Mouse (Mus musculus) embryonic stem cell, embryonic (primary cell): Measurements from ENCODE around the gene Fcrlb.

Experiments
- CTCF ChIA-PET, 4 experiments: fragments of 300-600 bp in 2 of 4; fragments of 350-600 bp in 2 of 4; sonication (Branson Sonifier 250); formaldehyde crosslinking; loops; one replicate each; lab custom pipeline; 2022; ENCODE audit warnings: inconsistent platforms in 2 of 4; lab: Charles Lee
- POLR2A ChIA-PET, 4 experiments: fragments of 300-600 bp in 2 of 4; fragments of 350-600 bp in 2 of 4; sonication (Branson Sonifier 250); formaldehyde crosslinking; loops; one replicate each; lab custom pipeline; 2022; ENCODE audit warnings: antibody characterized with exemption in 4 of 4, inconsistent platforms in 1 of 4; lab: Charles Lee

Gene Fcrlb

DNA sequence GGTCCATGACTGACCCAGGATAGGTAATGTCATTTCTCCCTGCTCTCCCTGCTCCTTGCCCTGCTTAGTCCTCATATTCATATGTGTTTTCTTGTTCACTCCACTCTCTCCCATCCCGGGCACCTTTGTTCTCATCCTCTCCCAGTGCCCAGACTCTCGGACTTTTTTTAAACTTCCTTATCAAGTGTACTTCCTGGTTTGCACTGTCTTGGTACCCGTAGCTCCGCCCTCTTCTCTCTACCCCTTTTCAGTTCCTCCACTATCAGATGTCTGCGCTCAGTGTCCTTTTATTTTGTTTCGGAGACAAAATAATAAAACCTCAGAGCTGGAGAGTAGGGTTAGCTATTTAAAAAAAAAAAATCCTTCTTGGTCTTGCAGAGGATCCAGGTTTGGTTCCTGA lies 11.7 kb upstream of the Fcrlb start:
- POLR2A ChIA-PET, result interaction anchor here in 3 of 4 experiments (0.6 to 1.3 kb wide), 4 partner anchors 15 to 51 kb away, joined by 3 to 4 read pairs (median 4); partner anchors contain the start of gene Fcgr2b (in 1 of the 3)
- CTCF ChIA-PET, result no interaction called here

GRCm38 (mm10) chr1:170919308-170919707 lies 6.6 kb upstream of the Fcrlb start:
- CTCF ChIA-PET, result interaction anchor here in 1 of 4 experiments (0.6 kb wide), 1 partner anchor 74 kb away, joined by 4 read pairs; no protein-coding TSS in a partner anchor

GRCm38 (mm10) chr1:170915657-170916056 lies 2.9 kb upstream of the Fcrlb start:
- POLR2A ChIA-PET, result no interaction called here
- CTCF ChIA-PET, result interaction anchor here in 2 of 4 experiments (0.7 to 1.8 kb wide), 2 partner anchors 14 to 20 kb away, joined by 3 to 6 read pairs; no protein-coding TSS in a partner anchor

More at GRCm38 (mm10) chr1:170919308-170919707, 6.6 kb upstream of the Fcrlb start:
- POLR2A ChIA-PET, result interaction anchor here in 1 of 4 experiments (1.7 kb wide), 1 partner anchor 12 kb away, joined by 6 read pairs; no protein-coding TSS in a partner anchor

GRCm38 (mm10) chr1:170911907-170912660 lies 657 bp downstream of the Fcrlb start:
- ChIA-PET CTCF (interaction anchor here in 2 of 4 experiments (0.9 to 2.4 kb wide), 2 partner anchors 11 to 20 kb away, joined by 3 to 6 read pairs; no protein-coding TSS in a partner anchor), POLR2A (no interaction called here)

- POLR2A ChIA-PET, result interaction anchor here (0.6 to 2.5 kb wide), 11 partner anchors 10 to 343 kb away, joined by 3 to 19 read pairs (median 4); partner anchors contain the start of genes Atf6 (in 2 of the 4) and Ndufs2 (in 1 of the 4)
Measured at GRCm38 (mm10) chr1:170908341-170908740, 4.4 kb downstream of the Fcrlb start.

DNA sequence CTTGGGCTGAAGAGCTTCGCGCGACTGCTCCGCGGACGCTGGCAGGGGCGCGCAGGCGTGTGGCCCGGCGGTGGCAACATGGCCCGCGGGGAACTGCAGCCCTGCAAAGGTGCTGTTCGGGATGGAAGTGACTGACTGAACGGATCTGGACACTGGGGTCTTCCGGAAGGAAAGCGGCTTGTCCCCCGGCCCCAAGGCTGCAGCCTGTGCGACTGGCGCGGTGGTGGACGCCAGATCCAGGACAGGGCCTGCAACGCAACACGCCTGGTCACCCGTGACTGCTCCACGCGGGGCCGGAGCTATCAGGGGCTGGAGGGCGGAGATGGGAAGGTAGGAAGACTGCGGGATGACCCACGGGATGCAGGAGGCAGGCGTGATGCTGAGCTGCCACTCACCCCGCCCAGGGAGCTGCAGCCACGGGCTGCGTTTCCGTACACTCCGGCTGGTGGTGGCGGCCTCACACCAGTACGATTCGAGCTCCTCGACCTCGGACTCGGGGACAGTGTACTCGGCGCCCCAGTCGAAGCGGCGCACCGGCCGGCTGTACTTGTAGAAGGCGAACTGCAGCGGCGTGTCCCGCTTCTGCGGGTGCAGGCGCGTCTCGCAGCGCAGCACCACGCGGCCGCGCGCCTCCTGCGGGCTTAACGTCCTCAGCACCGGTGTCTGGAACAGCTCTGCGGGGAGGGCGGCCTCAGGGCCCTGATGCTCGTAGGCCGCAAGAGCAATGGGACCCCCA lies 5.1 kb downstream of the Fcrlb start:
- POLR2A ChIA-PET, result interaction anchor here (0.6 to 2.5 kb wide), 22 partner anchors 10 to 121 kb away, joined by 3 to 19 read pairs (median 4); partner anchors contain the start of gene Atf6 (in 2 of the 4)
- CTCF ChIA-PET, result interaction anchor here (0.6 to 3.8 kb wide), 12 partner anchors 12 to 846 kb away, joined by 3 to 21 read pairs (median 4); no protein-coding TSS in a partner anchor

More at GRCm38 (mm10) chr1:170908341-170908740, 4.4 kb downstream of the Fcrlb start:
- CTCF ChIA-PET, result interaction anchor here in 2 of 4 experiments (0.5 to 3.8 kb wide), 7 partner anchors 13 to 203 kb away, joined by 3 to 21 read pairs (median 6); no protein-coding TSS in a partner anchor

- POLR2A ChIA-PET, result interaction anchor here in 3 of 4 experiments (0.6 to 2.5 kb wide), 19 partner anchors 10 to 90 kb away, joined by 3 to 19 read pairs (median 4); partner anchors contain the start of gene Atf6 (in 1 of the 3)
Measured at GRCm38 (mm10) chr1:170907111-170907455, 5.7 kb downstream of the Fcrlb start.

GRCm38 (mm10) chr1:170903485-170903884 lies 9.3 kb downstream of the Fcrlb start:
- POLR2A ChIA-PET, result interaction anchor here in 2 of 4 experiments (1.0 to 1.1 kb wide), 2 partner anchors 8 to 18 kb away, joined by 3 read pairs; partner anchors contain the start of gene Dusp12 (in 1 of the 2)
- CTCF ChIA-PET, result interaction anchor here in 1 of 4 experiments (3.8 kb wide), 1 partner anchor 90 kb away, joined by 71 read pairs; no protein-coding TSS in a partner anchor

More at GRCm38 (mm10) chr1:170907111-170907455, 5.7 kb downstream of the Fcrlb start:
- CTCF ChIA-PET, result interaction anchor here (0.6 to 3.8 kb wide), 11 partner anchors 12 to 846 kb away, joined by 3 to 21 read pairs (median 4); no protein-coding TSS in a partner anchor

GRCm38 (mm10) chr1:170901536-170902238 lies 11.1 kb downstream of the Fcrlb start:
- ChIA-PET POLR2A (interaction anchor here (0.6 to 2.2 kb wide), 27 partner anchors 9 to 443 kb away, joined by 3 to 12 read pairs (median 5); partner anchors contain the start of genes Dusp12 (in 3 of the 4), Atf6 (in 2 of the 4), Gm26620 (in 2 of the 4) and Fcgr2b (in 1 of the 4)), CTCF (interaction anchor here (0.6 to 3.8 kb wide), 93 partner anchors 8 to 601 kb away, joined by 3 to 71 read pairs (median 5); partner anchors contain the start of genes Dusp12 (in 3 of the 4), Gm26620 (in 3 of the 4), Atf6 (in 1 of the 4) and Fcrla (in 1 of the 4))

DNA sequence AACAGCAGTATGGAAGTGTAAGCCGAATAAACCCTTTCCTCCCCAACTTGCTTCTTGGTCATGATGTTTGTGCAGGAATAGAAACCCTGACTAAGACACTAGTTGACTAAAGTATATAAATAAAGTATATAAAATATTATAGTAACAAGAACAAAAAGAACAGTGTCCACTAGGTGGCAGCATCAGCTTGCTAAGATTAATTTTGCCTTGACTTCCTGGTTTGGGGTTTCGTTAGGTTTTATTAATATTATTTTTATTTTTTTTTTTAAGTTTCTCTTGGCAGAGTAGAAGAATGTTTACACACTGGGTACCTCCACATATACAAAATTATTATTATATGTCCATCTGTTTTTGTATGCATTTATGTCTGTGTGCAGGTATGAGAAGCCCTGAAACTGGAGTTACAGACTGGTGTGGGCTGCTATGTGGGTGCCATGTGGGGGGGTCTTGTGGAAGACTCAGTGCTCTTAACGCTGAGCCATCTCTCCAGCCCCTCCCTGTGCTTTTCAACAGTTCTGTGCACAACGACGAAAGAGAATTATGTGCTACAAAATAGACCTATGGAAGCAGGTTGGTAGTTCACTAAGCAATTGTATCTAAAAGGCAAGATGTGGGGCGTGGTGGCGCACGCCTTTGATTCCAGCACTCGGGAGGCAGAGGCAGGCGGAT lies 11.8 kb downstream of the Fcrlb start:
- ChIA-PET CTCF (interaction anchor here (0.6 to 3.8 kb wide), 60 partner anchors 8 to 601 kb away, joined by 3 to 71 read pairs (median 5); partner anchors contain the start of genes Dusp12 (in 3 of the 4), Gm26620 (in 3 of the 4), Atf6 (in 1 of the 4) and Fcrla (in 1 of the 4)), POLR2A (interaction anchor here in 3 of 4 experiments (0.6 to 2.2 kb wide), 17 partner anchors 9 to 188 kb away, joined by 3 to 12 read pairs (median 6); partner anchors contain the start of genes Dusp12 (in 3 of the 3), Atf6 (in 2 of the 3), Gm26620 (in 2 of the 3) and Fcgr2b (in 1 of the 3))

- ChIA-PET POLR2A (interaction anchor here in 3 of 4 experiments (0.9 to 16.8 kb wide), 6 partner anchors 10 to 100 kb away, joined by 3 to 329 read pairs (median 4); partner anchors contain the start of genes Dusp12 (in 2 of the 3), Atf6 (in 1 of the 3) and Gm26620 (in 1 of the 3)), CTCF (interaction anchor here in 2 of 4 experiments (0.7 to 1.1 kb wide), 2 partner anchors 9 kb away, joined by 3 to 4 read pairs; no protein-coding TSS in a partner anchor)
Measured at GRCm38 (mm10) chr1:170898413-170899075, 14.2 kb downstream of the Fcrlb start.

GRCm38 (mm10) chr1:170896651-170897281 lies 16.0 kb downstream of the Fcrlb start:
- ChIA-PET POLR2A (interaction anchor here in 3 of 4 experiments (0.6 to 16.8 kb wide), 10 partner anchors 9 to 1619 kb away, joined by 3 to 329 read pairs (median 4); partner anchors contain the start of genes Dusp12 (in 2 of the 3), Gm26620 (in 2 of the 3) and Atf6 (in 1 of the 3)), CTCF (interaction anchor here (0.6 to 2.2 kb wide), 6 partner anchors 100 to 342 kb away, joined by 3 to 19 read pairs (median 5); no protein-coding TSS in a partner anchor)

DNA sequence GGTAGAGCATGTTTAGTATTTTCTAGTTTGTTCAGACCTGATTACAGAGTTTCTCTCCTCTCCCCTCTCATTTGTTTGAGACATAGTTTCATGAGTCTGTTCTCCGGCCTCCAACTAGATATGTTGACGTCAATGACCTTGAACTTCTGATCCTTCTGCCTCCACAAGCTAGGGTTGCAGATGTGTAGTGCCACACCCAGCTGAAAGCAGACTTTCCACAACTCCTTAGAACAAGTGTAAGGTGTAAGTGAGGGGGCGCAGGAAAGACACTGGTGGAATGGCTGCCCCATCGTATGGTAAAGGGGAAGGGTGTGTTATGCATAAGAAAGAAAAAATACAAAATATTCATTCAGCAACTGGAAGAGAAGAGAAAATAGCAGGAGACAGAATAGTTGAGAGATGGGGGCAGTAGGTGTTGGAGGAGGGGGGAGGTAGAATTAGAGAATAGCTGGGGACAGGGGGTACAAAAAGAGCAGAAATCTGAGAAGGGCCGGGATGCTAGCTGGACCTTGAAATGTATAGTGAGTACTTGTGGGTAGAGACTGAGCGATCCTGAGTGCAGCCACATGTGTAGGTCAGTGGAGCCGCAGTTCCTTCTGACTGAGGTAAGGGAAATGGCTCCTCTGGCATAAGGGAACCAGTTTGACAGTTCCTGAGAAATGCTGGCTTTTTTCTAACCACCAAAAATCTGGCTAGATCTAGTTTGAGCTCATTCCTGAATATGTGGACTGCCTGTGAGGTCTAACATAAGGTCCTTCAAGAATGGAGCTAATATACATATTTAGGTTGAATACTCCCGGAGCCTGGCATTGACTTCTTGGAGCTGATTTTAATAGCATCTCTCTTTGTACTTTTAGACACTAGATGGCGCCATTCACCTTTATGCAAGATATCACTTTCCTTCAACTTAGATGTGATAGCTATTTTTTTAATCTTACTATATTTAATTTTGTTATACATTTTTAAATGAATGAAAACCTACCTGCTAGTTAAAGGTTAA lies 17.8 kb downstream of the Fcrlb start:
- CTCF ChIA-PET, result interaction anchor here (0.6 to 2.2 kb wide), 51 partner anchors 8 to 670 kb away, joined by 3 to 19 read pairs (median 3); partner anchors contain the start of genes Dusp12 (in 2 of the 4), Gm26620 (in 2 of the 4) and Klhdc9 (in 1 of the 4)

More for the DNA sequence above, 17.8 kb downstream of the Fcrlb start:
- POLR2A ChIA-PET, result interaction anchor here (0.6 to 16.8 kb wide), 26 partner anchors 9 to 463 kb away, joined by 3 to 329 read pairs (median 4); partner anchors contain the start of genes Atf6 (in 3 of the 4), Dusp12 (in 2 of the 4), Gm26620 (in 2 of the 4) and B4galt3 (in 1 of the 4)
